Mouse (Mus musculus) ES-CJ7 (cell line): ENCODE measurements around the gene Ndufaf7.

Experiments used
- DNase-seq: peaks from one replicate; pipeline ENCODE4 v3.0.0; 2011; ENCODE audit warnings: low read depth, low spot score

The Ndufaf7 gene

GRCm38 (mm10) chr17:78964387-78964786 lies 27.5 kb downstream of the Ndufaf7 start:
- DNase-seq: no peak

- DNase-seq: no peak
Measured at GRCm38 (mm10) chr17:78966092-78966883, 29.4 kb downstream of the Ndufaf7 start.

GRCm38 (mm10) chr17:78968500-78968899 lies 31.6 kb downstream of the Ndufaf7 start:
- DNase-seq: no peak

GRCm38 (mm10) chr17:78983166-78983565 lies 46.2 kb downstream of the Ndufaf7 start:
- DNase-seq: no peak

GRCm38 (mm10) chr17:78983736-78984135 lies 46.8 kb downstream of the Ndufaf7 start:
- DNase-seq: no peak

GRCm38 (mm10) chr17:78989015-78989414 lies 52.1 kb downstream of the Ndufaf7 start:
- DNase-seq: no peak

- no peak for DNase-seq
Measured at GRCm38 (mm10) chr17:78991549-78991948, 54.6 kb downstream of the Ndufaf7 start.

- DNase-seq: no peak
Measured at GRCm38 (mm10) chr17:78992303-78993027, 55.5 kb downstream of the Ndufaf7 start.

- DNase-seq: no peak
Measured at GRCm38 (mm10) chr17:78993670-78994069, 56.7 kb downstream of the Ndufaf7 start.

GRCm38 (mm10) chr17:78994382-78994781 lies 57.4 kb downstream of the Ndufaf7 start:
- no peak for DNase-seq

- no peak for DNase-seq
Measured at GRCm38 (mm10) chr17:78994931-78995820, 58.2 kb downstream of the Ndufaf7 start.
